Mouse (Mus musculus): Measurements from ENCODE around the gene Nup210l.

The Nup210l gene

DNA sequence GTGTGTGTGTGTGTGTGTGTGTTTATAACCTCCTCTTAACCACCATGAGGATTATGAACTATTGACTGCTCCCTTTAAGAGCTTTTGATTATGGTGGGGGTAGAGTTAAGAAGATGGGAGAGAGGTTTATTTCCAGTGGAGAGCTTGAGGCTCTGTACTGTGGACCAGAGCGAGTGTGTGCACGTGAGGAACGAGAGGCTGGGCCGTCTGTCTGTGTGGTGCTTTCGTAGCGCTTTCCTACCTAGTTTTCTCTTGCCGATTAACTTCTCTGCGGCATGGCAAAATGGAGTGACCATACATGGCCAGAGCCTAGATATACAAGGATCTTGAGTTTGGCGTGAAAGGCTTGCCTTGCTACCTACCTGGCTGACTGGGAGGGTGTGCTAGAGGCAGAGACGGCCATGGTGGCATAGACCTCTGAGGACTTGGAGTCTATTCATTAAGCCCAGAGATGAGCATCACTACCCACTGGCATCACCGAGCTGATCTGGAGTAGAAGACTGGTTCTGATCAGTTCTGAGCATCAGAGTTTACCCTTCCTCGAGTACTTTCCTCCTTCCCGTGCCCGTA lies 151.9 kb downstream of the Nup210l start:
- DNase-seq (ENCODE audit: low read depth) = no peak

DNA sequence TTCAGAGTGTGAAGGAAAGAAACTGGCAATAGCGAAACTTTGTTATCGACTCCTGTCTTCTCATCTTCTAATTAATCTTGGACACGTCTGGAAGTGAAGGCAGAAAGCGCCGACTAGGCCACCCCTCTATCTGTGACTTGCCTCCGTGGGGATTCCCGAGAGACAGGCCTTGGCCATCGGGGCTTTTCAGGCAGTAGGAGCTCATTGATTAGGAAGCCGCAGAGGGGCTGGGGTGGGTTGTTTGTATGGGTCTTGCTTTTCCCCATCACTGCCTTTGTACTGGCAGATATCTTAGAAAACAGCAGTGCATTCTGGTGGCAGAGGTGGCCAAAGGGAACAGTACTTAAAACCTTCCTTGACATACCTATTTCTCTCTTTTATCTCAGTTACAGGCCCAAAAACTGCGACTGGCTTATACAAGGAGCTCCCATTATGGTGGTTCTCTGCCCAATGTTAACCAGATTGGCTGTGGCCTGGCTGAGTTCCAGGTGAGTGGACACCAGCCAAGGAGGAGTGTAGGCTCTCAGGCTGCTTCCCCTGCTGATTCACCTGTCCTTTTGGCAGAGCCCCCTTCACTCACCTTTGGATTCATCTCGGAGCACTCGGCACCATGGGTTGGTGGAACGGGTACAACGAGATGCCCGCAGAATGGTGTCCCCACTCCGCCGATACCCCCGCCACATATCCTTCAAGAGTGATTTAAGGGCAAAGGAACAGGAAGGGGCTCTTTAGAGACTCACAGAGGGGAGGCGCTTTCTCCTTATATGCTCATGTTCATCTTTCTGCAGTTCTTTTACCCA lies 153.0 kb downstream of the Nup210l start:
- DNase-seq (ENCODE audit: low read depth) = no peak

DNA sequence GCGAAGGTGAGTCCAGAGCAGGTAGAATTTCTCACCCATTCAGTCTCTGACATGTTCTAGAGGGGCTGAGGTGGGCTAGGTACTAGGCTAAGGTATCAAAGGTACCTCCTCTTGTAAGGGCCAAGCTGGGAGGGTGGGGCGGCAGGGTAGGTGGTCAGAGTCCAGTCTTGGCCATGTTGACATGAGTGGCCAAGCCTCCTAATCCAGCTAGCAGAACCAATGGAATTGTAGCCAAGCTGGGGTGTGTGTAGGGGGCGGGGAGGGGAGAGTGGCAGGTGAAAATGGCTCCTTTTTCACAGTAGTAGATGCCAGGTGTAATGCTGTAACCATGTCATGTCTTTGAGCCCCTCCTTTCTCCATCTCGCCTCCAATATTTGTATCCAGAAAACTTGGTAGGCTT lies 154.6 kb downstream of the Nup210l start:
- no peak for DNase-seq (ENCODE audit: low read depth)
